Mouse (Mus musculus) bone marrow macrophage, adult 2 months (primary cell): Measurements from ENCODE around the gene Cdkn3.

Experiments used
- CTCF ChIP-seq: IDR thresholded peaks from 2 replicates; pipeline ENCODE4 v1.5.1; 2012; ENCODE audit warnings: low read depth, mild to moderate bottlenecking, low read length, moderate library complexity
- POLR2A ChIP-seq: IDR thresholded peaks from 2 replicates; pipeline ENCODE4 v1.6.1; 2012; ENCODE audit warnings: mild to moderate bottlenecking, low read depth, low read length, borderline replicate concordance

- TF ChIP-seq POLR2A (no peak), CTCF (no peak)
These were observed 27.6 kb downstream of the Cdkn3 start, which contains the start of gene Cnih1 for GRCm38 (mm10) chr14:46787787-46788504.
